Mouse (Mus musculus) megakaryocyte, embryonic 14.5 days (primary cell): Measurements from ENCODE around the gene Calb2.

Source experiments
- FLI1 ChIP-seq: IDR thresholded peaks from 2 replicates; pipeline ENCODE4 v1.6.1; 2012; ENCODE audit warnings: low read length, inconsistent platforms, mixed read lengths
- GATA1 ChIP-seq: IDR thresholded peaks from 3 replicates; pipeline ENCODE4 v1.6.1; 2012; ENCODE audit warnings: mixed read lengths, low read length, inconsistent platforms, borderline replicate concordance

DNA sequence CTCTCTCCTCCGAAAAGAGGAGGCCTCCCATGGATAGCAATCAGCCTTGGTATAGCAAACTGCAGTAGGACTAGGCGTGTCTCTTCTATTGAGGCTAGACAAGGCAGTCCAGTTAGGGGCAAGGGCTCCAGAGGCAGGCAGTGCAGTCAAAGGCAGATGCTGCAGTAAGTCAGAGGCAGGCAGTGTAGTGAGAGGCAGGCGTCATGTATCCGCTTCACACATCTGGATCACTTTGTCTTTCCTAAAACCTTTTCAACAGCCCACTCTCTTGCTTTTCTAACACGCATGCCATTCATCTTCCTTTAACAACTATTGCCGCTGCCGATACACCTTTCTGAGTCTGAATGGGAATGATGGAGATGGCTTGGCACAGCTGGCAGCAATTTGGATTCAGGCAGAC is 47.4 kb upstream of the Calb2 start, which contains the start of gene Cmtr2:
- TF ChIP-seq GATA1: no peak
- no peak for TF ChIP-seq FLI1
